Mouse (Mus musculus) liver, embryonic 14.5 days (tissue): ENCODE measurements around the gene Hrc.

Experiments
- CTCF ChIP-seq: IDR thresholded peaks from 2 replicates; pipeline ENCODE4 v1.5.1; 2016; ENCODE audit warnings: antibody characterized with exemption, low read depth, control low read depth
- EP300 ChIP-seq: IDR thresholded peaks from 2 replicates; pipeline ENCODE4 v1.6.1; 2016; ENCODE audit warnings: antibody characterized with exemption, low read depth

DNA sequence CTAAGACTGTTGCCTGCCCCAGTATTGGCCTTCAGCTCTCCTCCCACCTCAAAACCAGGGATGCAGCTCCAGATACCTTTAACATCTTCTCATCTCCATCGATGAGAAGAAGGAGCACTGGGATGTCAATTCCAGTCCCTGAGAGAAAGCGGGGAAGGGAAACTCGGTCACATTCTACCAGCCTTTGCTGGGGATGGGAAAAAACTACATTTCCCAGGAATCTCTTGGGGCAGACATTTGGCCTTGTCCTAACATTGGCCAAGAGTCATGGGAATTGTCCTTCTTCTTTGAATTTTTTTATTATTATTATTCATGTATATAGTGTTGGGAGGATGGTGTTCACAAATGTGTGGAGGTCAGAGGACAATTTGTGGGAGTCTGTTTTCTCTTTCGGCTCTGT, 12.8 kb upstream of the Hrc start:
- no peak for TF ChIP-seq EP300
- no peak for TF ChIP-seq CTCF
